Mouse (Mus musculus) embryo, embryonic 9.5 days (tissue): ENCODE measurements around the gene Ciao2a.
A peak's percentile ranks its signal among the peaks of the same experiment; 100 is the strongest.

ENCODE experiments used
- DNase-seq: peaks from one replicate; pipeline ENCODE4 v3.0.0-alpha.2; 2017; ENCODE audit errors: extremely low spot score

Ciao2a gene

GRCm38 (mm10) chr9:66120106-66120505 lies 6.3 kb upstream of the Ciao2a start:
- DNase-seq, result no peak

GRCm38 (mm10) chr9:66120945-66121344 lies 5.5 kb upstream of the Ciao2a start:
- no peak for DNase-seq

- DNase-seq, result no peak
These were observed 5.0 kb upstream of the Ciao2a start for GRCm38 (mm10) chr9:66121421-66121820.

- DNase-seq, result no peak
These were observed 2.8 kb upstream of the Ciao2a start for GRCm38 (mm10) chr9:66123648-66124047.

DNA sequence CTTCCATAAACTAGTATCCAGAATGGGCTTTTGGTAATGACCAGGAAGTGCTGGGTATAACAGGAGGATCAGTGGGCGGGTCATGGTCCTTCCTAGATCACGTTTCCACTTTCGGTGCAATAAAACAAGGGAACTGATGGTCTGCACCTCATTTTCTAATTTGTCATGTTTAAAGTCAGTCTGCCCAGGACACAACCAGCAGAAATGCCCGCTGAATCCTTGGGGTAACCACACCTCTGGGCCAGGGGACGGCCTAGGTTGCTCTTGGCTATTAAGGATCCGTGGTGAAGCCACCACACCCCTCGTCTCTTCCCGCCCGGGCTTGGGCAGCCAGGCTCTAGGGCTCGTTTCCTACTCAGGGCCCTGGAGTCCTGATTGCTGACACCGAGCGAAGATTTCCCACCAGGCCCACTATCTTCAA lies 2.3 kb upstream of the Ciao2a start:
- no peak for DNase-seq

DNA sequence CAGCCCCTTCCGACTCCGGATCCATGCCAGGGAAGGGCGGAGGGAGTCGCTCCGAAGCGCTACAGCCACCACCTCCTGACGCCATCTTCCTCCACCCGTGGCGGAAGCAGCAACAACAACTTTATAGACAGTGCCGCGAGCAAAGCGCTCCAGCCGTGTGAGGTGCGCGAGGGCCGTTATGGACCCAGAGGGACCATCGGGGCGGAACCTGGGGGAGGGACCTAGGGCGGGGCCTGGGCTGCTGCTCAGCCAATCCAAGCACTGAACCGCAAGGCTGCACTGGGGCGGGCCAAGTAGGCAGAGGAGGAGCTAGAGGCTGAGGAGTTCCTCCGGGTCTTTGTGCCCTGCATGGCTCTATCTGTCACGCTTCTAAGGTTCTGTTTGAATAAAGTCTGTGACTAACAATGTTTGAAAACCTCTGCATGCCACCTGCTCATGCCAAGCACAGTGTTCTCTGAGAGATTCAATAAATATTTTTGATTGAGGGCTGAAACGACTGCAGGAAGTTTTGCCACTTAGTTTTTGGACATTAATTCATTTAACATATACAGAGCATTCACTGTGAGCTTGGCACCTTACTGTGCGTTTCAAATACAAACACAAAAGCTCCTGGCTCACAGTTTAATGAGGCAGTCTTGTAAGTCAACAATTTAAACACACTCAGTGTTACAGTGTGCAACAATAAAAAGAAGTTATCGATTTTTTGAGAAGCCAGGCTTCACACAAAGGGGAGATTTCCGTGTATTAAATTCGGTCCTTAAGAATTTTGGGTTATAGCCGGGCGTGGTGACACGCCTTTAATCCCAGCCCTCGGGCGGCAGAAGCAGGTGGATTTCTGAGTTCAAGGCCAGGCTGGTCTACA lies 1.5 kb upstream of the Ciao2a start:
- peak; percentile 99 for DNase-seq

- DNase-seq, result no peak
These were observed 612 bp upstream of the Ciao2a start for GRCm38 (mm10) chr9:66125543-66126455.

DNA sequence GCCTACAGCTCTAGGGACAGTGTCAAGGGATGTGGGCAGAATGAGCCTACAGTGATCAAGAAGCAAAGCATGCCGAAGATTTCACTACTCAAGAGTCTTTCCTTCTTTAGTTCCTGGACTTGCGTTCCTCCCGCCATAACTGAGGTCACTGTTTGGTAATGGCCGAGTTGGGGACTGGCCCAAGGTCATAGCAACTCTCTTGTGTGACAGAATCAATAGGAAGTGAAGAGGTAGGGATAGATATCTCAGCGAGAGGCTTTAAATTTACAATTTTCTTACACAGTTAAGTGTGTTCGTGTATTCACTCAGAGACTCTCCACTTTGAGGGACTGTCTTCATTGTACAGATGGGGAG lies 759 bp downstream of the Ciao2a start:
- DNase-seq, result no peak

DNA sequence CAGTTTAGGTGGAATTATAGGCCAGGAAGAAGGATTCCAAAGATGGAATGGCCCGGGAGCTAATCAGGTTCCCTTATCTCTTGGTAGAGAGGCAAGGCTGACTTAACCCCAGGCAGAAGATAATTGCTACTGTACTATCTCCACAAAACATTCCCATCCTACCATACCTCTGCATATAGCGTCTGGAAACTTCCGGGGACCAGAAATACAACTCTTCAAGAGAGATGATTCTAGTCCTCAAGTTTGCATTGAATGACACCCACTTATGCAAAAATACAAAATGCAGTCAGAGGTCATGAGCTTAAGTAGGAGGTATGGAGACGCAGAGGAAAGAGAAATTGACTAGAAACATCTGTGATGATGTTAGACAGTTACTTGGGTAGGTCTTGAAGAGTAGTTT lies 1.5 kb downstream of the Ciao2a start:
- no peak for DNase-seq

DNA sequence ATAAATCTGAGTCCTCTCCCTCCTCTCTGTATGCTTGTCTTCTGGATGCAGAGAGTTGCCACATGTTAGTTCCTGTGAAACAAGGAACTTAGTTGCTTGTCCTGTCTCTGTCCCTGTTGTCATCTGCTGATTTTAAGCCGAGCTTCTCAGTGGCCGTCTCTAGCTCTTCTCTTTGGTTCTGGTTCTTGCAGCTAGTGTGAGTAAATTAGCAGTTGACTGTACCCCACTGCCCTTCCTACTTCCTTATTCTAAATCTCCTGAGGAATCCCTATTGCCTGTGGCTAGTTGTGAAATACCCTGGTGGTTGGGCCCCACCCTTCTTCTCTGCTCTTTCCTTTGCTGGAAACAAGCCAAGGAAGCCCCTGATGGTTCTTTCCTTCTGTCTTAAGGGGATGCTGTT lies 5.1 kb downstream of the Ciao2a start:
- DNase-seq, result no peak

GRCm38 (mm10) chr9:66135967-66136366 lies 9.6 kb downstream of the Ciao2a start:
- no peak for DNase-seq

DNA sequence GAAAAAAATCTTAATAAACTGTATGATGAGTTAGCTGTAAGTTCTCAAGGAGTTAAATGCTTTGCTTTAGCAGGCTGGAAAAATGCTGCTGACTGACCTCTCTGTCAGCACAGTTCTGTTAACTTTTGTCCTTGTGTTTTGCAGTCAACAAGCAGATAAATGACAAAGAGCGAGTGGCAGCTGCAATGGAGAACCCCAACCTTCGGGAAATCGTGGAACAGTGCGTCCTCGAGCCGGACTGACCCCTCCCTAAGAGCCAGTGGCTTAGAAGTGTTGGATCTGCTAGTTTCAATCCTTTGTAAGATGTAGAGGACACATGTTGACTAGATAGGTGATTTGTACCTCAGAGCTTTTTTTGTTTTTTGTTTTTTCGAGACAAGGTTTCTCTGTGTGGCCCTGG lies 11.8 kb downstream of the Ciao2a start:
- no peak for DNase-seq

DNA sequence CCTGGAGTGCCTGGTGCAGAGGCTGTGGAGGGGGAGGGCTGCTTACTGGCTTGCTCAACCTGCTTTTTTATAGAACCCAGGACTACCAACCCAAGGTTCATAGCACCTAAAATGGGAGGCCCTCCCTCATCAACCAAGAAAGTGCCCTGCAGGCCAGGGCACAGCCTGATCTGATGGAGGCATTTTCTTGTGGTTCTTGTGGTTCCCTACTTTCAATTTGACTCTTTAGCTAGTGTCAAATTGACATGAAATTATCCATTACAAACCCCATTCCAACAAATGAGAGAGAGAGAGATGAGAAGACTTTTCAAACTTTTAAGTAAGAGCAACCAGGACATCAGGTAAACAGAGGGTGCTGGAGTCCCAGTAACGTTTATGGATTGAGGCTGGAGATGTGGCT lies 15.9 kb downstream of the Ciao2a start:
- no peak for DNase-seq

- peak; percentile 81 for DNase-seq
These were observed 17.8 kb downstream of the Ciao2a start for GRCm38 (mm10) chr9:66144248-66144647.

- DNase-seq, result no peak
These were observed 19.7 kb downstream of the Ciao2a start for GRCm38 (mm10) chr9:66146141-66146540.

DNA sequence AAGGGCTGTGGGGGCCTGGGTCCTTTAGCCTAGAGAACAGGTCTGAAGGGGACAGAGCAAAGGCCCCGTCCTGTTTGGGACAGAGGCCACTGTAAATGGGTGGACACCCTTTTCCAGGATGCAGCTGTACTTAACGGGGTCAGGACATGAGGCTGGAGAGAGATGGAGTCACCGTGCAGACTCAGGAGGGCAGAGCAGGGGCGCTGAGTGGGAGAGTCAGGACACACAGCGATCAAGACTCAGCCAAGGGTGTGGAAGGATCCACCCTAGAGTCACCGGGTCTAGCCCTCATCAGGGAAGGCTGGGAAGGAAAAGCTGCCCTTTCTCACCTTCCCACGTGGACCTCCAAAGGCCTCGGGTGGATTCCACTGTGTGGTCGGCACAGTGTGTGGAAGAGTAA lies 25.6 kb downstream of the Ciao2a start:
- no peak for DNase-seq

GRCm38 (mm10) chr9:66153594-66153993 lies 27.2 kb downstream of the Ciao2a start:
- no peak for DNase-seq

GRCm38 (mm10) chr9:66154013-66154412 lies 27.6 kb downstream of the Ciao2a start:
- no peak for DNase-seq

GRCm38 (mm10) chr9:66155534-66155933 lies 29.1 kb downstream of the Ciao2a start:
- DNase-seq, result no peak

DNA sequence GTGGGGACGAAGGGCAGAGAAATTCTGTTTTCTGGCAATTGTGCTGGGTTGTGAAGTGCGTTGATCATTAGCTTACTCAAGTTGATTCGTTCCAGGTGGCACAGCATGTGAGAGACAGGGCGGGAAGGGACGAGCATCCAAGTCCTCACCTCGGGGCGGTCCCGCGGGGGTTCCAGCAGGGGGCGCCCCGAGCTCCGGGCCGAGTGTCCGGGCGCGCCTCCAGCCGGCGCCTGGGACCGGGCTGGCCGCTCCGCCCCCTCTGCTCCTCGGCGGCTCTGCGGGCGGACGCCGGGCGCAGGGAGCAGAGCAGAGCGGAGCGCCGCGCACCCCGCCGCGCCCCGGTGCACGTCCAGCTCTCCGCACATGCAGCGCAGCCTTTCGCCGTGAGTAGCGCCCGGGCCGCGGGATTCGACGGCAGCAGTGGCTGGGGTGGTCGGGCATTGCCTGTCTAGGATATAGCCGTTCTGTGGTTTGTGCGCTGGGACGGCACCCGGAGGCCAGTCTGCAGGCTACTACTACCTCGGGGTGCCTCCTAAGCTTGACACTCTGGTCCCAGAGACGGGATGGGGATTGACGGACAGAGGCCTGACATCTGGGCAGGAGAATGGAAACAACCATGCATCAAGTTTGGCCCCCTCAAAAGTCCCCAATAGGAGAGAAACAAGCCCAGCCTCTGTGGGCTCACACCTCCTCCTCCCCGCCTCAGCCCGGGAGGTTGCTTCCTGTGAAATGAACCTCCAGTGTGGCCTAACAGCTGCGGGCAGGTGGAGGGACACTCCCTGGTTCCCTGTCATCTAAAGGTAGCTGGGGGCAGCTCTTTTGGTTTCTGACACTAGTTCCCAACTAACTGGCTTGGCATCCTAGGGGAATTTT lies 31.8 kb downstream of the Ciao2a start, which contains the start of gene Dapk2:
Dapk2 (plus strand) TSS at position 266 of the 873 bp plus-strand sequence.
- peak; percentile 81 for DNase-seq

GRCm38 (mm10) chr9:66158885-66159430 lies 32.5 kb downstream of the Ciao2a start:
- no peak for DNase-seq
